In genomic region chr7:16399820-16400688, GRCm38 (mm10) we compare ENCODE assay signal across 8 mouse cellular contexts. TPM values are rescaled to one million over a fixed set of nuclear protein-coding genes. Genes with fewer than 3 reads are reported as not detected.
DNase-seq lines count a peak whose midpoint lies in the region; ATAC-seq and TF ChIP-seq lines count a peak whose summit lies in the region.

No protein-coding gene starts in this region.

- H3K4me1 ChIP-seq in E14TG2a.4 (replicated peaks; ENCODE audit: low read depth, low read length) = peaks cover 42% of the 10 kb centered on the region
- H3K4me1 ChIP-seq in forebrain, embryonic 12.5 days = peaks cover 28% of the 10 kb centered on the region
- H3K4me1 ChIP-seq in heart, postnatal 0 days (ENCODE audit: control insufficient read depth, insufficient read depth) = peaks cover 18% of the 10 kb centered on the region
- peaks cover 27% of the 10 kb centered on the region for H3K4me1 ChIP-seq in liver, postnatal 0 days (ENCODE audit: insufficient read depth)
- peaks cover 22% of the 10 kb centered on the region for H3K4me1 ChIP-seq in neural tube, embryonic 14.5 days (ENCODE audit: control insufficient read depth, insufficient read depth, low read length)

- no peaks in the 10 kb centered on the region for H3K27me3 ChIP-seq in E14TG2a.4 (ENCODE audit: insufficient read depth, low read length)
- no peaks in the 10 kb centered on the region; the same call in 1 of the 2 replicates for H3K27me3 ChIP-seq in forebrain, embryonic 12.5 days
- H3K27me3 ChIP-seq in heart, postnatal 0 days (ENCODE audit: control insufficient read depth, insufficient read depth, low read length) = no peaks in the 10 kb centered on the region
- no peaks in the 10 kb centered on the region for H3K27me3 ChIP-seq in liver, postnatal 0 days (ENCODE audit: insufficient read depth, low read length)
- no peaks in the 10 kb centered on the region for H3K27me3 ChIP-seq in neural tube, embryonic 14.5 days (ENCODE audit: control insufficient read depth, insufficient read depth, low read length)

- H3K4me2 ChIP-seq in forebrain, embryonic 12.5 days = peak overlapping the region; percentile 80
- H3K4me2 ChIP-seq in heart, postnatal 0 days (ENCODE audit: low read depth, low read length) = peak overlapping the region; percentile 94
- H3K4me2 ChIP-seq in liver, postnatal 0 days (ENCODE audit: low read depth, low read length) = peak overlapping the region; percentile 86
- H3K4me2 ChIP-seq in neural tube, embryonic 14.5 days (ENCODE audit: low read depth, low read length) = peak overlapping the region; percentile 60

- under 1% methylated on average over 77 of the region's 77 CpGs for WGBS in forebrain, embryonic 12.5 days
- WGBS in heart, postnatal 0 days = under 1% methylated on average over 75 of the region's 77 CpGs
- WGBS in liver, postnatal 0 days (ENCODE audit: insufficient replicate concordance) = under 1% methylated on average over 73 of the region's 77 CpGs
- WGBS in neural tube, embryonic 14.5 days = under 1% methylated on average over 73 of the region's 77 CpGs

- peak; percentile 91 for ATAC-seq in forebrain, embryonic 12.5 days (ENCODE audit: low FRiP score)
- peak; percentile 89 for ATAC-seq in heart, postnatal 0 days (ENCODE audit: insufficient read depth, low read depth)
- ATAC-seq in liver, postnatal 0 days = peak; percentile 85
- peak; percentile 94 for ATAC-seq in neural tube, embryonic 14.5 days (ENCODE audit: low read depth)

- peak overlapping the region; percentile 94 for H3K4me3 ChIP-seq in E14TG2a.4 (replicated peaks; ENCODE audit: low read length)
- H3K4me3 ChIP-seq in forebrain, embryonic 12.5 days (replicated peaks) = peak overlapping the region; percentile 89
- peak overlapping the region; percentile 92 for H3K4me3 ChIP-seq in heart, postnatal 0 days (ENCODE audit: low read depth, low read length)
- peak overlapping the region; percentile 88 for H3K4me3 ChIP-seq in liver, postnatal 0 days (ENCODE audit: low read depth, low read length)
- peak overlapping the region; percentile 98 for H3K4me3 ChIP-seq in neural tube, embryonic 14.5 days (ENCODE audit: low read depth, low read length)

- peaks cover 20% of the 10 kb centered on the region for H3K36me3 ChIP-seq in E14TG2a.4 (ENCODE audit: insufficient read depth, low read length)
- H3K36me3 ChIP-seq in forebrain, embryonic 12.5 days (replicated peaks) = no peaks in the 10 kb centered on the region
- no peaks in the 10 kb centered on the region for H3K36me3 ChIP-seq in heart, postnatal 0 days (replicated peaks; ENCODE audit: control insufficient read depth, insufficient read depth, low read length)
- 0 out of 2 replicates have a peak, but pooled peaks cover 2% of the 10 kb centered on the region for H3K36me3 ChIP-seq in liver, postnatal 0 days (replicated peaks; ENCODE audit: insufficient read depth, low read length)
- H3K36me3 ChIP-seq in neural tube, embryonic 14.5 days (ENCODE audit: control insufficient read depth, insufficient read depth, low read length) = no peaks in the 10 kb centered on the region

- no peak for TF ChIP-seq CTCF in E14TG2a.4 (conservative IDR thresholded peaks at IDR 0.05; ENCODE audit: low read length)
- TF ChIP-seq CTCF in heart, postnatal 0 days (IDR thresholded peaks at IDR 0.05; ENCODE audit: low read depth) = no peak
- no peak for TF ChIP-seq CTCF in liver, postnatal 0 days (IDR thresholded peaks at IDR 0.05; ENCODE audit: low read depth)

- H3K9me3 ChIP-seq in E14TG2a.4 (ENCODE audit: low read length) = no peaks in the 10 kb centered on the region
- H3K9me3 ChIP-seq in forebrain, embryonic 12.5 days = no peaks in the 10 kb centered on the region
- no peaks in the 10 kb centered on the region for H3K9me3 ChIP-seq in heart, postnatal 0 days (replicated peaks; ENCODE audit: control insufficient read depth, low read length)
- no peaks in the 10 kb centered on the region for H3K9me3 ChIP-seq in liver, postnatal 0 days (ENCODE audit: low read length)
- H3K9me3 ChIP-seq in neural tube, embryonic 14.5 days (ENCODE audit: control insufficient read depth, low read length) = no peaks in the 10 kb centered on the region

- peak; percentile 95 for DNase-seq in c-Kit-positive CD71-positive TER-119-positive erythroid progenitor cells, embryonic 14.5 days (ENCODE audit: low spot score)
- peak; percentile 99 for DNase-seq in heart, postnatal 0 days (ENCODE audit: low spot score)
- peak; percentile 99 for DNase-seq in kidney, postnatal 4 days
- peak; percentile 97 for DNase-seq in liver, postnatal 0 days
- DNase-seq in testis, postnatal 10 days (ENCODE audit: low spot score) = peak; percentile 100

- H3K9ac ChIP-seq in forebrain, embryonic 12.5 days = peak overlapping the region; percentile 100
- peak overlapping the region; percentile 99 for H3K9ac ChIP-seq in heart, postnatal 0 days (replicated peaks; ENCODE audit: low read depth, low read length)
- H3K9ac ChIP-seq in liver, postnatal 0 days (replicated peaks) = peak overlapping the region; percentile 100
- H3K9ac ChIP-seq in neural tube, embryonic 14.5 days (replicated peaks; ENCODE audit: low read depth, low read length) = peak overlapping the region; percentile 100

- peak; percentile 62; the same call in 1 of the 2 replicates for TF ChIP-seq EP300 in heart, postnatal 0 days (IDR thresholded peaks at IDR 0.05; ENCODE audit: low read depth)
- peak; percentile 53; the same call in 1 of the 2 replicates for TF ChIP-seq EP300 in liver, postnatal 0 days (IDR thresholded peaks at IDR 0.05; ENCODE audit: low read depth)

- peak overlapping the region; percentile 100 for H3K27ac ChIP-seq in forebrain, embryonic 12.5 days
- H3K27ac ChIP-seq in heart, postnatal 0 days (ENCODE audit: low read depth) = peak overlapping the region; percentile 100
- H3K27ac ChIP-seq in liver, postnatal 0 days (ENCODE audit: low read depth) = peak overlapping the region; percentile 100
- peak overlapping the region; percentile 100 for H3K27ac ChIP-seq in neural tube, embryonic 14.5 days (ENCODE audit: low read depth, low read length)

RNA-seq across cellular contexts. Expression of gene Zc3h4, which starts 0.7 kb away (rescaled TPM):
- 25.5 and 27.0 TPM in 2 replicates for polyA plus RNA-seq in forebrain, embryonic 12.5 days (2016; fragmentation: Nextera tagmentation; extraction: Ambion mirVana)
- 16.5 and 16.9 TPM in 2 replicates for total RNA-seq in heart, postnatal 0 days (2014; rRNA removed; ENCODE audit: low replicate concordance)
- 4.4 and 5.0 TPM in 2 replicates for polyA plus RNA-seq in heart, postnatal 0 days (2015; fragmentation: Nextera tagmentation; extraction: Ambion mirVana)
- polyA plus RNA-seq in liver, postnatal 0 days (2015; fragmentation: Nextera tagmentation; extraction: Ambion mirVana) = 4.7 and 5.2 TPM in 2 replicates
- polyA plus RNA-seq in neural tube, embryonic 14.5 days (2014; fragmentation: Nextera tagmentation; extraction: Ambion mirVana) = 15.8 and 18.5 TPM in 2 replicates

RNA-seq across cellular contexts. Expression of gene Sae1, which starts 12.4 kb away (rescaled TPM):
- 403 and 415 TPM in 2 replicates for polyA plus RNA-seq in forebrain, embryonic 12.5 days (2016; fragmentation: Nextera tagmentation; extraction: Ambion mirVana)
- total RNA-seq in heart, postnatal 0 days (2014; rRNA removed; ENCODE audit: low replicate concordance) = 41.7 and 61.2 TPM in 2 replicates
- 101 and 102 TPM in 2 replicates for polyA plus RNA-seq in heart, postnatal 0 days (2015; fragmentation: Nextera tagmentation; extraction: Ambion mirVana)
- polyA plus RNA-seq in liver, postnatal 0 days (2015; fragmentation: Nextera tagmentation; extraction: Ambion mirVana) = 48.3 and 51.9 TPM in 2 replicates
- 197 and 245 TPM in 2 replicates for polyA plus RNA-seq in neural tube, embryonic 14.5 days (2014; fragmentation: Nextera tagmentation; extraction: Ambion mirVana)

RNA-seq across cellular contexts. Expression of gene Tmem160, which starts 52.5 kb away (rescaled TPM):
- polyA plus RNA-seq in forebrain, embryonic 12.5 days (2016; fragmentation: Nextera tagmentation; extraction: Ambion mirVana) = 42.4 and 53.1 TPM in 2 replicates
- total RNA-seq in heart, postnatal 0 days (2014; rRNA removed; ENCODE audit: low replicate concordance) = 94.2 and 123 TPM in 2 replicates
- 153 and 154 TPM in 2 replicates for polyA plus RNA-seq in heart, postnatal 0 days (2015; fragmentation: Nextera tagmentation; extraction: Ambion mirVana)
- 38.7 and 43.0 TPM in 2 replicates for polyA plus RNA-seq in liver, postnatal 0 days (2015; fragmentation: Nextera tagmentation; extraction: Ambion mirVana)
- polyA plus RNA-seq in neural tube, embryonic 14.5 days (2014; fragmentation: Nextera tagmentation; extraction: Ambion mirVana) = 62.7 and 70.4 TPM in 2 replicates

Comparison
In these comparisons a context has a peak if more than half of its experiments do, and no peak if none do; other contexts are left out.
1. Peak in every context shown above with its lines: DNase-seq, ATAC-seq, H3K4me3 ChIP-seq and H3K27ac ChIP-seq.